Mouse (Mus musculus) testis, adult 2 months (tissue): Measurements from ENCODE around the gene Nup98. TPM values are rescaled to one million over a fixed set of nuclear protein-coding genes. Genes with fewer than 3 reads are reported as not detected.

ENCODE experiments used
- H3K27ac ChIP-seq: fragments of 200-500 bp; 2 replicates; pipeline ENCODE4 v1.5.1; 2012; ENCODE audit warnings: low read depth, low read length; ENCODE audit not compliant: control insufficient read depth, insufficient read depth
- H3K27me3 ChIP-seq: fragments of 200-500 bp; 2 replicates; pipeline ENCODE4 v1.6.1; 2012; ENCODE audit warnings: mild to moderate bottlenecking, low read length, moderate library complexity; ENCODE audit not compliant: control insufficient read depth, insufficient read depth
- H3K36me3 ChIP-seq: fragments of 200-500 bp; 2 replicates; pipeline ENCODE4 v1.6.1; 2012; ENCODE audit warnings: mild to moderate bottlenecking, low read length; ENCODE audit not compliant: control insufficient read depth, insufficient read depth
- H3K4me1 ChIP-seq: fragments of 200-500 bp; 2 replicates; pipeline ENCODE4 v1.6.1; 2012; ENCODE audit warnings: low read length; ENCODE audit not compliant: control insufficient read depth, insufficient read depth
- H3K4me3 ChIP-seq: fragments of 200-500 bp; 2 replicates; pipeline ENCODE4 v1.5.1; 2012; ENCODE audit warnings: low read depth, mild to moderate bottlenecking, low read length, moderate library complexity, mixed read lengths; ENCODE audit not compliant: control insufficient read depth
- CTCF ChIP-seq: fragments of 200-500 bp; IDR thresholded peaks from 2 replicates; pipeline ENCODE4 v1.5.1; 2012; ENCODE audit warnings: low read depth, mild to moderate bottlenecking, inconsistent platforms, low read length, moderate library complexity; ENCODE audit not compliant: control insufficient read depth, insufficient read depth, insufficient replicate concordance
- POLR2A ChIP-seq: fragments of 200-500 bp; IDR thresholded peaks from 2 replicates; pipeline ENCODE4 v1.6.1; 2012; ENCODE audit warnings: low read depth, mild to moderate bottlenecking, inconsistent platforms, low read length, moderate library complexity; ENCODE audit not compliant: control insufficient read depth
- polyA plus RNA-seq: library from polyadenylated mRNA; depleted of rRNA; stranded (reverse); fragments of >200 nt; gene quantifications from 2 replicates; pipeline ENCODE4 v1.2.3, GENCODE M21; 2012

Nup98 gene
- polyA plus RNA-seq, 1 experiment, result 126 TPM

GRCm38 (mm10) chr7:102229814-102230213 is 19.8 kb upstream of the Nup98 start:
- peak overlapping the region; percentile 75 for H3K4me3 ChIP-seq
- H3K27me3 ChIP-seq, result no peaks in the 10 kb centered on the region
- TF ChIP-seq CTCF (no peak), POLR2A (0 out of 2 replicates have a peak, but pooled peaks have one; percentile 24)
- H3K4me1 ChIP-seq, result peaks cover 7% of the 10 kb centered on the region
- H3K36me3 ChIP-seq, result no peaks in the 10 kb centered on the region
- peak overlapping the region; percentile 84 for H3K27ac ChIP-seq

DNA sequence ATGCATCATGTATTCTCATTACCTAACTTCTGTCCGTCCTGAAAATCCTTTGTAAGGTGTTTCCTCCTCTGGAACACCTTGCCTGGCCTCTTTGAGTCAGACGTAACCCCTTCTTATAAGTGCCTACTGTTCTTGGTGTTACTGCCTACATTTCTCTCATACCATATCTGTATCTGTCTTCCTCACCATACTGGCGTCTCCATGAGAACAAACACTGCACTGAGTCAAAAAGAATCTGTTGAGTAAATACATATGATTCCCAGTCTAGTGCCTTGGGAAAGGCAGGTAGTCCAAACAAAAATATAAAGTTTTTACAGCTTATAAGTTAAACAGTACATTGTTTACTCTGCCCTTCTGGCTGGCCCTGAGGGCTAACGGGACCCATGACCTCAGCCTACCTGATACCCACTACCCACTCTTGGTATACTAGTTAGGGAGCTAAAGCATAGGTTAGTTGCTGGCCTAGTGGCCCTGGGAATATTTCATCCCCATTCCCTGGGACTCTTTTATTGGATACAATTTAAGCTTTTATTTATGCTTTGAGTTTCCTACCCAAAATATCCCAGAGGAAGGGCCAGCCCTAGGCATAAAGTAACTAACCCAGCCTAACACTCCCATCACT is 18.2 kb upstream of the Nup98 start:
- peaks cover 10% of the 10 kb centered on the region for H3K4me1 ChIP-seq
- no peak overlapping the region for H3K27ac ChIP-seq
- H3K27me3 ChIP-seq, result no peaks in the 10 kb centered on the region
- TF ChIP-seq POLR2A (no peak), CTCF (no peak)
- H3K36me3 ChIP-seq, result no peaks in the 10 kb centered on the region
- no peak overlapping the region for H3K4me3 ChIP-seq

DNA sequence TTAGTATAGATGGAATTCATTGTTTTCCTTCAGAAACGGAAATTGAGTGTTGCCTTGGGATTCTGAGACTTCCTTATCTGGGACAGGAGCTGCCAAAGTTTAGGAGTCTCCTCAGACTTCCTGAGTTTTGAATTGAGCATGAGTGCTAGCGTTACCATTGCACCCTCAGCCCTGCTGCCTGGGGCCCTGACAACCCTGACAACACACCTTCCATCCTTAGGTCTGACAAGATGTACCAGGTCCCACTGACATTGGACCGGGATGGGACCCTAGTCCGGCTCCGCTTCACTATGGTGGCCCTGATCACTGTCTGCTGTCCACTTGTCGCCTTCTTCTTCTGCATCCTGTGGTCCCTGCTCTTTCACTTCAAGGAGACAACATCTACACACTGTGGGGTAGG is 16.1 kb upstream of the Nup98 start:
- H3K27ac ChIP-seq, result no peak overlapping the region; the same call in 1 of the 2 replicates
- no peaks in the 10 kb centered on the region for H3K27me3 ChIP-seq
- H3K36me3 ChIP-seq, result no peaks in the 10 kb centered on the region
- H3K4me3 ChIP-seq, result no peak overlapping the region
- peaks cover 7% of the 10 kb centered on the region for H3K4me1 ChIP-seq
- TF ChIP-seq POLR2A (no peak), CTCF (no peak)

DNA sequence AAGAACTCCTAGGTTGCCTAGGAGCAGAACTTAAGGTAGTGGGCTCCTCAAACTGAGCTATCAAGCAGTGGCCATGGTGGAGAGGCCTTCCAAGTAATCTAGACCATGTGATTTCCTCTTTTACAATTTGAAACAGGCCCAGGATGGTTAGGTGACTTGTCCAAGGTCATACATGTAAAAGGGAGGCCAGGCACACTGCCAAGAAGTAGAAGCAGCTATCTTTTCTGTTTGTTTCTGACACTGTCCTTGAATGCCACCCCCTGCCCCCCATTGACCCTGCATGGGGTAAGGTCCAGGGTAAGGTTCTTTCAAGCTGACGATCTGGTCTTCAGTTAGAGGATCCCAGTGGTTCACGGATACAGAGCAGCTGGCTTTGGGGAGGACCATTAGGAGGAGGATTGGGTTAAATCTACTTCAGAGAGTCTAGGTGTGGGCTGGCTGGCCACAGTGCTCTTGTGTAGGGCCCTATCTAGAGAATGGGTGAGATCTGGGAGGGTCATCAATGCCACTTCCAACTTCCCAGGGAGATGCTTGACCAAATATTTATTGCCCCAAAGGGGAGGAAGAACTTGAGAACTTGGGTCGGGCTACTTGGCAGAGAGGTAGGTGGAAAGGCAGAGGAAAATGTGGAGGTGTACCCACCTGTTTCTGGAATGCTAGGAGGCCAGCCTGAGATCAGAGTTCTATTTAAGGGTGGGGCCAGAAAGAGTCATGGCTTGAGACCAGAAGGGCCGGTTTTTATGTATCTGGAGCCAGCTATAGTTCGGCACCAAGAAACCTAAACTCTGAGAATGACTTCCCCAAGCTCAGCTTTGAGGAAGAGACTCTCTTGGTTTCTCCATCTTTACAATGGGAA is 14.1 kb upstream of the Nup98 start:
- peak overlapping the region; percentile 43 for H3K27ac ChIP-seq
- no peaks in the 10 kb centered on the region for H3K36me3 ChIP-seq
- peaks cover 6% of the 10 kb centered on the region for H3K4me1 ChIP-seq
- H3K4me3 ChIP-seq, result no peak overlapping the region
- TF ChIP-seq CTCF, result no peak
- TF ChIP-seq POLR2A, result no peak
- H3K27me3 ChIP-seq, result no peaks in the 10 kb centered on the region

DNA sequence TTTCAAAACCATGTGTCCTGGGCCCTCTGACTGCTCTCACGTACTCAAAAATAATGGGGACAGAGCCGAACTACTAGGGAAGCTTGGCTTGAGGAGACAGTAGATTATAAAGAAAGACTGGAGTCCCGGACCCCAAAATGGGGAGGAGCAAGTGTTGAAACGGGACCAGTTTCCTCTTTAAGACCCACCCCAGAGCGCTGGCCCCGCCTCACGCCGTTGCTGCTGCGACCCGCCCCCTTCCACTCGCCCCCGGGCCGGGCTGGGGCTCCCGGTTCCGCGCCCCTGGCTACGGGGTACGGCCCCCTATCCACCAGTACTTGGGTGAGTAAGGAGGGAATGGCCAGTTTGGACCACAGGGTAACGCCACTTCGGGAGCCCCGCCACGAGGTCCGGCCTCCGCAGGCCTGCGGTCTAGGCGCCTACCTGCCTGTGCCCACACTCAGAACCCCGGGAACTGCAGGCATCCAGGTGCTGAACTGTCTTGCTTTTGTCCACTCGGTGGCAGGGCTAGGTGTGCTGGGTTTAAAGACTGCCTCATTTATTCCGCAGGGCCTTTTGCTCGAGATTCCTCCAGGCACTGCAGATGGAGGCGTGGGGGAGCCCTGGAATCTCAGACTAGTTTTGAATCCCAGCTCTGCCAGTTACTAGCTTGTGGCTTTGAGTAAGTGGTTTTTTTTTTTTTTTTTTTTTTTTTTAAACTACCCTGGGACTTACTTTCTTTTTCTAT is 13.0 kb upstream of the Nup98 start:
- peak overlapping the region; percentile 71 for H3K4me3 ChIP-seq

DNA sequence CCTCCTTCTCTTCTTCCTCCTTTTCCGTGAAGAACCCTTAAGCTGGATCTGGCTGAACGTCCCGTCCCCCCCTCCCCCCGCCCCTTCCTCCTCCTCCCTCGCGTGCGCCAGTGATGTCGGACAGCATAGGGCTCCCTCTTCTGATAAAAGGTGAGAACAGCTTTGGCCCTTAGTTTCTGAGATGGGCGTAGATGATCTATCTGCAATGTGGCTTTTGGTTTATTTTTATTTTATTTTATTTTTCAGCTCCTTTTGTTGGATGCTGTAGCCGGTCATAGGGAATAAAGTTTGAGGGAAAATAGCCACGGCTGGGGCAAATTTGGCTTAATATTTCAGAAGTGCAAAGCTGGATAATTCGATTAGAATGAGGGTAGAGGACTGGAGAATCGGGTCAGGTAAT is 12.4 kb upstream of the Nup98 start:
- H3K4me1 ChIP-seq, result peaks cover 6% of the 10 kb centered on the region
- TF ChIP-seq POLR2A (no peak), CTCF (no peak)
- H3K27me3 ChIP-seq, result no peaks in the 10 kb centered on the region
- peak overlapping the region; percentile 30; the same call in 1 of the 2 replicates for H3K27ac ChIP-seq
- H3K36me3 ChIP-seq, result no peaks in the 10 kb centered on the region
- H3K4me3 ChIP-seq, result peak overlapping the region; percentile 71; the same call in 1 of the 2 replicates

More for the DNA sequence above, 13.0 kb upstream of the Nup98 start:
- Histone ChIP-seq H3K27ac (peak overlapping the region; percentile 39), H3K4me1 (peaks cover 6% of the 10 kb centered on the region), H3K36me3 (no peaks in the 10 kb centered on the region), H3K27me3 (no peaks in the 10 kb centered on the region)
- TF ChIP-seq POLR2A (no peak), CTCF (no peak)

GRCm38 (mm10) chr7:102221899-102222298 is 11.9 kb upstream of the Nup98 start:
- TF ChIP-seq POLR2A (no peak), CTCF (no peak)
- H3K36me3 ChIP-seq, result no peaks in the 10 kb centered on the region
- H3K27ac ChIP-seq, result no peak overlapping the region
- H3K4me3 ChIP-seq, result no peak overlapping the region
- no peaks in the 10 kb centered on the region for H3K27me3 ChIP-seq
- H3K4me1 ChIP-seq, result peaks cover 6% of the 10 kb centered on the region
